Mouse (Mus musculus) MEL (cell line): ENCODE results near the gene Myog. TPM values are rescaled to one million over a fixed set of nuclear protein-coding genes. Genes with fewer than 3 reads are reported as not detected.

Source experiments
- DNase-seq: peaks from one replicate; pipeline ENCODE4 v3.0.0; 2011; ENCODE audit warnings: low read depth, low spot score
- H3K27ac ChIP-seq: 2 replicates; pipeline ENCODE4 v1.5.1; 2012; ENCODE audit warnings: low read depth, mild to moderate bottlenecking, control low read depth, low read length, moderate library complexity; ENCODE audit not compliant: control insufficient read depth
- H3K27me3 ChIP-seq, 2 experiments: fragments of 150-350 bp in 1 of 2; sonication (generic) in 1 of 2; 2 replicates each; pipeline ENCODE4 v1.6.1; 2012; ENCODE audit warnings: low read length in 2 of 2, mild to moderate bottlenecking in 2 of 2, improper control_type of control experiment in 1 of 2, moderate library complexity in 1 of 2; ENCODE audit not compliant: insufficient read depth in 2 of 2, control insufficient read depth in 1 of 2
- H3K36me3 ChIP-seq, 2 experiments: 2 replicates each; pipeline ENCODE4 v1.6.1; 2012 to 2014; ENCODE audit warnings: low read length in 2 of 2, improper control_type of control experiment in 1 of 2, inconsistent platforms in 1 of 2, mild to moderate bottlenecking in 1 of 2; ENCODE audit not compliant: insufficient read depth in 2 of 2, control insufficient read depth in 1 of 2
- H3K4me1 ChIP-seq, 2 experiments: fragments of 150-350 bp in 1 of 2; sonication (generic) in 1 of 2; 2 replicates each; pipeline ENCODE4 v1.6.1; 2012; ENCODE audit warnings: low read length in 2 of 2, improper control_type of control experiment in 1 of 2, mild to moderate bottlenecking in 1 of 2; ENCODE audit not compliant: insufficient read depth in 2 of 2, control insufficient read depth in 1 of 2
- H3K4me3 ChIP-seq, 2 experiments: fragments of 150-350 bp in 1 of 2; sonication (generic) in 1 of 2; 2 replicates each; pipeline ENCODE4 v1.5.1; 2012; ENCODE audit warnings: low read depth in 2 of 2, low read length in 2 of 2, mild to moderate bottlenecking in 2 of 2, moderate library complexity in 2 of 2, control low read depth in 1 of 2, improper control_type of control experiment in 1 of 2; ENCODE audit not compliant: control insufficient read depth in 1 of 2, insufficient read depth in 1 of 2
- H3K79me2 ChIP-seq: 2 replicates; pipeline ENCODE4 v1.6.1; 2012; ENCODE audit warnings: mild to moderate bottlenecking, low read length, moderate library complexity; ENCODE audit not compliant: control insufficient read depth, poor library complexity, insufficient read depth
- H3K9ac ChIP-seq: 2 replicates; pipeline ENCODE4 v1.6.1; 2012; ENCODE audit warnings: low read depth, mild to moderate bottlenecking, control low read depth, low read length, moderate library complexity; ENCODE audit not compliant: control insufficient read depth, poor library complexity, severe bottlenecking
- H3K9me3 ChIP-seq: fragments of 150-350 bp; sonication (generic); replicated peaks from 2 replicates; pipeline ENCODE4 v1.6.1; 2012; ENCODE audit warnings: mild to moderate bottlenecking, low read length, improper control_type of control experiment, moderate library complexity; ENCODE audit not compliant: insufficient read depth
- BHLHE40 ChIP-seq: IDR thresholded peaks from 2 replicates; pipeline ENCODE4 v1.6.1; 2012; ENCODE audit warnings: low read depth, mild to moderate bottlenecking, inconsistent platforms, low read length, improper control_type of control experiment, borderline replicate concordance
- CHD1 ChIP-seq: IDR thresholded peaks from 2 replicates; pipeline ENCODE4 v1.6.1; 2012; ENCODE audit warnings: low read depth, mild to moderate bottlenecking, inconsistent platforms, low read length, improper control_type of control experiment
- CTCF ChIP-seq, 3 experiments: IDR thresholded peaks in 2 of 3; conservative IDR thresholded peaks in 1 of 3; 2 replicates each; pipeline ENCODE4 v1.5.1; 2011 to 2012; ENCODE audit warnings: low read length in 3 of 3, low read depth in 2 of 3, mild to moderate bottlenecking in 2 of 3, improper control_type of control experiment in 1 of 3, inconsistent platforms in 1 of 3, mixed read lengths in 1 of 3, moderate library complexity in 1 of 3; ENCODE audit not compliant: control insufficient read depth in 1 of 3, insufficient read depth in 1 of 3, poor library complexity in 1 of 3, severe bottlenecking in 1 of 3
- ELF1 ChIP-seq: IDR thresholded peaks from 2 replicates; pipeline ENCODE4 v1.6.1; 2014; ENCODE audit warnings: low read depth, mild to moderate bottlenecking, inconsistent platforms, low read length, improper control_type of control experiment, moderate library complexity
- HCFC1 ChIP-seq: IDR thresholded peaks from 2 replicates; pipeline ENCODE4 v1.6.1; 2012; ENCODE audit warnings: low read depth, mild to moderate bottlenecking, inconsistent platforms, low read length, improper control_type of control experiment, moderate library complexity
- JUND ChIP-seq: IDR thresholded peaks from 2 replicates; pipeline ENCODE4 v1.6.1; 2011; ENCODE audit warnings: low read depth, mild to moderate bottlenecking, improper control_type of control experiment, low read length
- KAT2A ChIP-seq: conservative IDR thresholded peaks from 2 replicates; pipeline ENCODE4 v1.6.1; 2012; ENCODE audit warnings: low read depth, low read length, improper control_type of control experiment, inconsistent platforms
- MAX ChIP-seq: IDR thresholded peaks from 2 replicates; pipeline ENCODE4 v1.6.1; 2011; ENCODE audit warnings: low read length, improper control_type of control experiment
- MEF2A ChIP-seq: IDR thresholded peaks from 2 replicates; pipeline ENCODE4 v1.6.1; 2014; ENCODE audit warnings: low read depth, mild to moderate bottlenecking, inconsistent platforms, low read length, improper control_type of control experiment; ENCODE audit not compliant: poor library complexity, insufficient replicate concordance, severe bottlenecking; ENCODE audit errors: extremely low read depth
- MXI1 ChIP-seq: IDR thresholded peaks from 2 replicates; pipeline ENCODE4 v1.6.1; 2011; ENCODE audit warnings: mild to moderate bottlenecking, low read depth, low read length, improper control_type of control experiment
- MYC ChIP-seq: IDR thresholded peaks from 2 replicates; pipeline ENCODE4 v1.6.1; 2011; ENCODE audit warnings: low read depth, mild to moderate bottlenecking, low read length, improper control_type of control experiment, moderate library complexity
- POLR2A ChIP-seq, 2 experiments: IDR thresholded peaks; 2 replicates each; pipeline ENCODE4 v1.6.1; 2011 to 2012; ENCODE audit warnings: low read length in 2 of 2, mild to moderate bottlenecking in 2 of 2, control low read depth in 1 of 2, improper control_type of control experiment in 1 of 2, low read depth in 1 of 2, moderate library complexity in 1 of 2; ENCODE audit not compliant: control insufficient read depth in 1 of 2, insufficient read depth in 1 of 2, poor library complexity in 1 of 2
- POLR2AphosphoS2 ChIP-seq: IDR thresholded peaks from 2 replicates; pipeline ENCODE4 v1.6.1; 2011; ENCODE audit warnings: low read length, improper control_type of control experiment
- RCOR1 ChIP-seq: IDR thresholded peaks from 2 replicates; pipeline ENCODE4 v1.6.1; 2012; ENCODE audit warnings: low read depth, mild to moderate bottlenecking, inconsistent platforms, low read length, improper control_type of control experiment
- SMC3 ChIP-seq: IDR thresholded peaks from 2 replicates; pipeline ENCODE4 v1.6.1; 2011; ENCODE audit warnings: low read depth, low read length, improper control_type of control experiment
- TAL1 ChIP-seq: IDR thresholded peaks from 2 replicates; pipeline ENCODE4 v1.6.1; 2012; ENCODE audit warnings: mild to moderate bottlenecking, inconsistent platforms, low read length, moderate library complexity, mixed read lengths
- TBP ChIP-seq: IDR thresholded peaks from 2 replicates; pipeline ENCODE4 v1.8.0; 2011; ENCODE audit warnings: low read depth, low read length, improper control_type of control experiment
- UBTF ChIP-seq: IDR thresholded peaks from 2 replicates; pipeline ENCODE4 v1.6.1; 2012; ENCODE audit warnings: low read depth, mild to moderate bottlenecking, inconsistent platforms, low read length, improper control_type of control experiment, moderate library complexity, borderline replicate concordance; ENCODE audit not compliant: insufficient read depth
- USF1 ChIP-seq: IDR thresholded peaks from 2 replicates; pipeline ENCODE4 v1.6.1; 2014; ENCODE audit warnings: low read depth, mild to moderate bottlenecking, inconsistent platforms, low read length, improper control_type of control experiment, moderate library complexity
- USF2 ChIP-seq, 2 experiments: IDR thresholded peaks; 2 replicates each; pipeline ENCODE4 v1.6.1; 2011 to 2012; ENCODE audit warnings: improper control_type of control experiment in 2 of 2, low read length in 2 of 2, borderline replicate concordance in 1 of 2, inconsistent platforms in 1 of 2, low read depth in 1 of 2, mild to moderate bottlenecking in 1 of 2; ENCODE audit not compliant: insufficient read depth in 1 of 2
- ZC3H11A ChIP-seq: IDR thresholded peaks from 2 replicates; pipeline ENCODE4 v1.6.1; 2012; ENCODE audit warnings: low read depth, mild to moderate bottlenecking, inconsistent platforms, low read length, improper control_type of control experiment
- ZNF384 ChIP-seq: IDR thresholded peaks from 2 replicates; pipeline ENCODE4 v1.6.1; 2012; ENCODE audit warnings: low read depth, mild to moderate bottlenecking, inconsistent platforms, low read length, improper control_type of control experiment
- polyA plus RNA-seq, 2 experiments: library from polyadenylated mRNA; stranded (reverse) in 1 of 2; unstranded in 1 of 2; fragments of >175 nt in 1 of 2; fragments of >200 nt in 1 of 2; gene quantifications; 2 replicates each; pipeline versions ENCODE4 v1.2.1 to v1.2.4; 2012; ENCODE audit warnings: low replicate concordance in 2 of 2, low read depth in 1 of 2; ENCODE audit not compliant: insufficient read length in 2 of 2, insufficient read depth in 1 of 2, missing spikeins in 1 of 2
- total RNA-seq: library from RNA; depleted of rRNA; stranded (reverse); fragments of 300-350 nt; gene quantifications from 2 replicates; pipeline ENCODE4 v1.2.3, GENCODE M21; 2012

Myog gene
- total and polyA plus RNA-seq, 3 experiments: not detected

DNA sequence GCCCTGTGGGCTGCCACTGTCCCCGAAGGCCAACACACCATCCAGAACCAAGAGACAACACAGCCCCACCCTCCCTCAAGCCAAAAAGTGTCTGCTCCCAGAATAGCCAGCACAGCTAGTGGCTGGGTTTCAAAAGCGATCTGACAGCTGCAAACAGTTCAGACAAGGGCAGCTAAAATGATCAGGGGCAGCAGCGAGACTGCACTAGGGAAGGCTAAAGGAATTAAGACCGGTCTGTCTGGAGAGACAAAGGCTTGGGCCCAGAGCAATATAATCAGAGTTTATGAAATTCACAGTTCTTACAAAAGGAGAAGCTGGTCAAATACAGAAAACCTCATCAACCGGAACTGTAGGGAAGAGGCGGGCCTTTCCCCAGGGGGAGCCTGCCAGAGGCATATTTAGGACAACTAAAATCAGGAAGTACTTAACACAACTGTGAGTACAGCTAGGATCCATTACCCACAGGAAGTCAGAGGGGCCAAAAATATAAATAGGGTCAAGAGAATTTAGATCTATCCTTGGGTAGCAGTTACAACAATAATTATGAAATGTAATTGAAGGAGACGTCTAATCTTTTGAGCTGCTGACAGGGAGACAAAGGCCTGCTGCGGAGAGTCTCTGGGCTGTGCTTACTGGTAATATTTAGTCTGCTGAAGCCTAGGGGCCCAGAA lies 12.9 kb downstream of the Myog start:
- TF ChIP-seq ELF1: peak; percentile 82
- TF ChIP-seq CTCF (IDR thresholded peaks at IDR 0.05 in 2 of 3, conservative IDR thresholded peaks at IDR 0.05 in 1 of 3; ENCODE audit: control insufficient read depth in 1 of 3, insufficient read depth in 1 of 3, low read depth in 2 of 3, low read length in 3 of 3, poor library complexity in 1 of 3, severe bottlenecking in 1 of 3): no peak
- TF ChIP-seq HCFC1: peak; percentile 70
- peak; percentile 54; the same call in 1 of the 2 replicates for TF ChIP-seq TBP
- peak in 1 of 2 experiments; percentile 41; a peak in 1 of 4 replicates for TF ChIP-seq POLR2A (IDR thresholded peaks at IDR 0.05; ENCODE audit: control insufficient read depth in 1 of 2, insufficient read depth in 1 of 2, low read depth in 1 of 2, low read length in 2 of 2, poor library complexity in 1 of 2)
- no peaks in the 10 kb centered on the region for H3K79me2 ChIP-seq
- H3K36me3 ChIP-seq: peaks cover 0 to 9% of the 10 kb centered on the region in 2 experiments; a peak in 2 of 4 replicates
- peak overlapping the region; percentile 54 for H3K27ac ChIP-seq
- peaks cover 4 to 11% of the 10 kb centered on the region in 2 experiments; a peak in 3 of 4 replicates for H3K4me1 ChIP-seq
- 0 out of 2 replicates have a peak overlapping the region, but pooled peaks have one; percentile 17 for H3K9ac ChIP-seq
- H3K4me3 ChIP-seq: no peak overlapping the region
- DNase-seq: peak; percentile 87
- peaks cover 0 to 4% of the 10 kb centered on the region in 2 experiments; a peak in 3 of 4 replicates for H3K27me3 ChIP-seq
- no peaks in the 10 kb centered on the region for H3K9me3 ChIP-seq

DNA sequence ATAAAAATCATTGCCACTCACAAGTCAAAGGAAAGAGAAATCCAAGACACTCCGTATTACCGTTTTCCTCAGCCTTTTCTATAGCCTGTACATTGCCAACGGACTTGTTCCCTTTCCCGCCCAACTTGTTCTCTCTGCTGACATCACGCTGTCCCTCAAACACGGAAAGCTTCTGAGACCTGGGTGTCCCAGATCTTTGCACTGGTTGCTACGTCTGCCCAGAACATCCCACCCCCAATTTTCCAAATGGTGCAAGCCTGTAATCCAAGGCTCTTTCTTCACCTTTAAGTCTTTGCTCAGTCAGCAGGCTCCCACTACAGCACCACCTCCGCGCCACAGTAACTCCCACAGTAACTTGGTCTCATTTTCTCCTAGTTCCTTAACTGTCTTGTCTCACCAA lies 15.2 kb downstream of the Myog start:
- no peak for TF ChIP-seq USF1
- TF ChIP-seq POLR2A (IDR thresholded peaks at IDR 0.05; ENCODE audit: control insufficient read depth in 1 of 2, insufficient read depth in 1 of 2, low read depth in 1 of 2, low read length in 2 of 2, poor library complexity in 1 of 2): no peak
- no peak for TF ChIP-seq POLR2AphosphoS2
- no peak for TF ChIP-seq ELF1
- TF ChIP-seq KAT2A: no peak
- no peak for TF ChIP-seq ZC3H11A
- TF ChIP-seq RCOR1: no peak
- no peak for TF ChIP-seq SMC3
- no peak for TF ChIP-seq MEF2A
- no peak for TF ChIP-seq MYC
- no peak for TF ChIP-seq TAL1
- no peak for TF ChIP-seq MXI1
- no peak for TF ChIP-seq USF2 (IDR thresholded peaks at IDR 0.05; ENCODE audit: borderline replicate concordance in 1 of 2, insufficient read depth in 1 of 2, low read depth in 1 of 2, low read length in 2 of 2)
- no peak for TF ChIP-seq BHLHE40
- no peak for TF ChIP-seq CHD1
- no peak for TF ChIP-seq ZNF384
- TF ChIP-seq UBTF: no peak
- TF ChIP-seq JUND: no peak
- no peak for TF ChIP-seq MAX
- TF ChIP-seq, all 39 proteins: peak for 0
- H3K27ac ChIP-seq: no peak overlapping the region

More for the DNA sequence above, 15.2 kb downstream of the Myog start:
- H3K79me2 ChIP-seq: no peaks in the 10 kb centered on the region
- H3K4me3 ChIP-seq: no peak overlapping the region
- H3K36me3 ChIP-seq: peaks cover 0 to 9% of the 10 kb centered on the region in 2 experiments; a peak in 2 of 4 replicates
- H3K9me3 ChIP-seq: no peaks in the 10 kb centered on the region
- H3K4me1 ChIP-seq: peaks cover 4 to 11% of the 10 kb centered on the region in 2 experiments; a peak in 3 of 4 replicates
- no peak for DNase-seq
- H3K9ac ChIP-seq: no peak overlapping the region
- H3K27me3 ChIP-seq: peaks cover 0 to 4% of the 10 kb centered on the region in 2 experiments; a peak in 3 of 4 replicates
